Mouse (Mus musculus) limb, embryonic 11.5 days (tissue): Measurements from ENCODE around the gene Zswim7. TPM values are rescaled to one million over a fixed set of nuclear protein-coding genes. Genes with fewer than 3 reads are reported as not detected.

Experiments
- ATAC-seq: fragments of 200-750 bp; cut with Nextera tagmentation; 2 replicates; pipeline ENCODE4 v1.8.0; 2017; ENCODE audit warnings: low read depth; ENCODE audit not compliant: insufficient number of reproducible peaks, low FRiP score, low TSS enrichment
- DNase-seq: peaks from one replicate; pipeline ENCODE4 v3.0.0-alpha.2; 2015; ENCODE audit warnings: low spot score
- H3K27ac ChIP-seq: fragments of 300-500 bp; sonication (generic); replicated peaks from 2 replicates; pipeline ENCODE4 v1.5.1; 2014; ENCODE audit warnings: low read depth, mild to moderate bottlenecking, low read length
- H3K27me3 ChIP-seq: fragments of 300-500 bp; sonication (generic); 2 replicates; pipeline ENCODE4 v1.6.1; 2014; ENCODE audit warnings: mild to moderate bottlenecking, low read length, mixed read lengths; ENCODE audit not compliant: control insufficient read depth, insufficient read depth
- H3K36me3 ChIP-seq: fragments of 300-500 bp; sonication (generic); 2 replicates; pipeline ENCODE4 v1.6.1; 2014; ENCODE audit warnings: mild to moderate bottlenecking, low read length, moderate library complexity, mixed read lengths; ENCODE audit not compliant: control insufficient read depth, insufficient read depth
- H3K4me1 ChIP-seq: fragments of 300-500 bp; sonication (generic); 2 replicates; pipeline ENCODE4 v1.6.1; 2014; ENCODE audit warnings: low read length, mixed read lengths; ENCODE audit not compliant: control insufficient read depth, insufficient read depth
- H3K4me2 ChIP-seq: fragments of 300-500 bp; sonication (generic); 2 replicates; pipeline ENCODE4 v1.6.1; 2014; ENCODE audit warnings: low read depth, mild to moderate bottlenecking, moderate library complexity; ENCODE audit not compliant: severe bottlenecking
- H3K4me3 ChIP-seq: fragments of 300-500 bp; sonication (generic); 2 replicates; pipeline ENCODE4 v1.5.1; 2014; ENCODE audit warnings: low read depth, low read length
- H3K9ac ChIP-seq: fragments of 300-500 bp; sonication (generic); 2 replicates; pipeline ENCODE4 v1.6.1; 2014; ENCODE audit warnings: mild to moderate bottlenecking, low read length
- H3K9me3 ChIP-seq: fragments of 300-500 bp; sonication (generic); 2 replicates; pipeline ENCODE4 v1.6.1; 2016; ENCODE audit warnings: low read length; ENCODE audit not compliant: control insufficient read depth
- WGBS: fragments of 180-500 bp; shearing (Covaris S2); extraction: QIAGEN DNeasy Blood & Tissue Kit; methylation state at CpG from one replicate; pipeline ENCODE4 v1.1.7; 2014; 5-methylcytosine and 5-hydroxymethylcytosine counted together
- polyA plus RNA-seq: library from polyadenylated mRNA; unstranded; fragments of >200 nt; fragmentation: Nextera tagmentation; extraction: Ambion mirVana; gene quantifications from 2 replicates; pipeline ENCODE4 v1.2.1, GENCODE M21; 2014

Zswim7 gene
- polyA plus RNA-seq, 1 experiment from 2014 or later = 20.2 TPM

DNA sequence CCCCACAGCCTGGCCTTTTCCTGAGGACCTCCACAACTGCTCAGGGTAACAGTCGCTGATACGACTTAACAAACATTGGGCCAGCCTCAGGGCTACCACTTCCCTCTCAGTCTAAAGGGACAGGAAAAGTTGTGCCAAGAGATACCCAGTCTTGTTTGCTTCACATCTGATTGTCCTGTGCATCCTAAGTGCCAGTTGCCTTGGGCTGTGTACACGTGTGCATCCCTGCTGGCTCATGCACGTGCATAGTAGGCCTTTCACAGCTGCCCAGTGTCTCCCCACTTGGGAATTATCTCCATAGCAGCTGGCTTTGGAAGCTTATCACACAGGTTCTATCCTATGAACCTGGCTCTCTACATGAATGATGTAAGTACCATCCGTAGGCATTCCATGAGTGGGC is 57.8 kb downstream of the Zswim7 start:
- WGBS = 90% methylated on average over 5 of the region's 5 CpGs
- Histone ChIP-seq H3K4me3 (no peak overlapping the region), H3K9me3 (no peaks in the 10 kb centered on the region), H3K27ac (no peak overlapping the region), H3K4me2 (no peak overlapping the region), H3K4me1 (no peaks in the 10 kb centered on the region), H3K27me3 (no peaks in the 10 kb centered on the region), H3K9ac (no peak overlapping the region), H3K36me3 (no peaks in the 10 kb centered on the region)
- ATAC-seq = no peak
- no peak for DNase-seq

DNA sequence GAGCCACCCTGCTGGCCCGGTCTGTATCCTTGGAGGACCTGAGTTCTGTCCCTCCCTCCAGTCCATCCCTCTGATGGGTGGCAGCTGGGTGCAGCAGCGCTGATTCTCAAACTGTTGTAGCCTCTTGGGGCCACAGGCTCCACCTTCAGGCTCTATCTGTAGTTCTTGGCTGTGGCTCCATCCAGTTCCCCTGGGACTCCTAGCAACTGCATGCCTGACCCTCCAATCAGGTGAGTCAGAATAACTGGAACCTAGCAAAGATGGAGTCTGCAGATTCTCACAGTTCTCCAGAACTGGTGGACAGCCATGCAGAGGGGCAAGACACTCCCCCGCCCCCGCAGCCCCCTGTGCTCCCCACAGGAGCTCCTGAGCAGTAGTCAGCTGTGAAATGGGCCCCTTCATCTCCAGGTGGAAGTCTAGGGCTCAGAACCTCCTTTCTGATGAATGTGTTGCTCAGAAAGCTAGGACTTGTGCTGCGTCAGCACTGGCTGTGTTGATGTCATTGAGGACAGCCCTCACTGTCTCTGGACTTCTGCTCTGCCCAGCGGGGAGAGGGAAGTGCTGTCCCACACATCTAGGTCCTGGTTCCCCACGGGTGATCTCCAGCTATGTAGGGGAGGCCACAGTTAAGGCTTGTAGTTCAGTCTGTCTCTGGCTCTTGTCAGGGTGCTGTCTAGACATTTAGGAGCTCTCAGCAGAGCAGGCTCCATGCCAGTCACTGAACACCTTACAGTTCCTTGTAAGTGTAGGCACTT is 60.2 kb downstream of the Zswim7 start:
- no peak for ATAC-seq
- WGBS = 77% methylated on average over 7 of the region's 7 CpGs
- H3K4me2 ChIP-seq = no peak overlapping the region
- H3K27me3 ChIP-seq = no peaks in the 10 kb centered on the region
- H3K36me3 ChIP-seq = no peaks in the 10 kb centered on the region
- no peak for DNase-seq
- H3K27ac ChIP-seq = no peak overlapping the region
- no peaks in the 10 kb centered on the region for H3K9me3 ChIP-seq
- H3K4me1 ChIP-seq = no peaks in the 10 kb centered on the region
- H3K9ac ChIP-seq = no peak overlapping the region
- no peak overlapping the region for H3K4me3 ChIP-seq

DNA sequence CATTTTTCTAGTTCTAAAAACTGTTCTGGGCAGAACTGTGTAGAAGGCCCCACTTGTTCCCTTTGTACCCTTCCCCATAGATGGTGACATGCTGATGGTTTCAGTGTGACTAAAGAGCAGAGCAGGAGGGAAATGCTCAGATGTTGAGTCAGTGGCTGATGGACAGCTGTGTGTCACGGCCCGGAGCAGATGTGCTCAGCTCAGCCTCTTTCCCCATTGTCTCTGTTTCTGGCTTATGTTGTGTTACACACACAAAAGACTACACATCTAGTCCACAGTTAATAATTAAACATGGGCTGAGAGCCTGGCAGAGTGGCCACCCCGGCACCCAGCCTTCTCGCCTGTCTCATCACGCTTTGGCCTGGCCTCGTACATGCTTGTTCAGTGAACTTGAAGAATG is 63.4 kb downstream of the Zswim7 start:
- H3K27me3 ChIP-seq = no peaks in the 10 kb centered on the region
- H3K9ac ChIP-seq = no peak overlapping the region
- ATAC-seq (no peak), DNase-seq (no peak)
- no peaks in the 10 kb centered on the region for H3K4me1 ChIP-seq
- H3K4me2 ChIP-seq = no peak overlapping the region
- 90% methylated on average over 6 of the region's 6 CpGs for WGBS
- no peak overlapping the region for H3K27ac ChIP-seq
- H3K36me3 ChIP-seq = no peaks in the 10 kb centered on the region
- H3K9me3 ChIP-seq = no peaks in the 10 kb centered on the region
- no peak overlapping the region for H3K4me3 ChIP-seq

Other genes with a start within 250 kb of the Zswim7 start
- 7.6 and 7.9 TPM in 2 replicates for gene Adora2b, start 32.4 kb downstream of the Zswim7 start, polyA plus RNA-seq
- gene Ttc19, start 98 bp upstream of the Zswim7 start, polyA plus RNA-seq = 15.5 and 18.5 TPM in 2 replicates
- 12.5 and 13.7 TPM in 2 replicates for gene Pigl, start 177.1 kb upstream of the Zswim7 start, polyA plus RNA-seq
- gene Ncor1, start 177.2 kb upstream of the Zswim7 start, polyA plus RNA-seq = 170 and 185 TPM in 2 replicates